Mouse (Mus musculus) forebrain, embryonic 10.5 days (tissue): ENCODE data around the gene Lrp5. TPM values are rescaled to one million over a fixed set of nuclear protein-coding genes. Genes with fewer than 3 reads are reported as not detected.

ENCODE experiments used
- DNase-seq: peaks from one replicate; pipeline ENCODE4 v3.0.0-alpha.2; 2017; ENCODE audit warnings: low spot score; ENCODE audit errors: extremely low spot score
- H3K27ac ChIP-seq: fragments of 300-500 bp; sonication (generic); 2 replicates; pipeline ENCODE4 v1.5.1; 2016; ENCODE audit warnings: mild to moderate bottlenecking
- H3K27me3 ChIP-seq: fragments of 300-500 bp; sonication (generic); 2 replicates; pipeline ENCODE4 v1.6.1; 2016; ENCODE audit warnings: mild to moderate bottlenecking; ENCODE audit not compliant: poor library complexity, severe bottlenecking
- H3K36me3 ChIP-seq: fragments of 300-500 bp; sonication (generic); replicated peaks from 2 replicates; pipeline ENCODE4 v1.6.1; 2016; ENCODE audit warnings: mild to moderate bottlenecking, moderate library complexity
- H3K4me1 ChIP-seq: fragments of 300-500 bp; sonication (generic); 2 replicates; pipeline ENCODE4 v1.6.1; 2016
- H3K4me3 ChIP-seq: fragments of 300-500 bp; sonication (generic); 2 replicates; pipeline ENCODE4 v1.5.1; 2016; ENCODE audit warnings: mild to moderate bottlenecking, moderate library complexity
- H3K9me3 ChIP-seq: fragments of 300-500 bp; sonication (generic); 2 replicates; pipeline ENCODE4 v1.6.1; 2016; ENCODE audit warnings: mild to moderate bottlenecking, moderate library complexity
- WGBS: fragments of 180-500 bp; shearing (Covaris S2); methylation state at CpG from one replicate; pipeline ENCODE4 v1.1.7; 2016; 5-methylcytosine and 5-hydroxymethylcytosine counted together
- polyA plus RNA-seq: library from polyadenylated mRNA; unstranded; fragments of >200 nt; fragmentation: Nextera tagmentation; extraction: Ambion mirVana; gene quantifications from 2 replicates; pipeline ENCODE4 v1.2.1, GENCODE M21; 2016

Gene Lrp5
- polyA plus RNA-seq, result 3.6 and 3.9 TPM in 2 replicates

- no peaks in the 10 kb centered on the region for H3K36me3 ChIP-seq
- H3K27me3 ChIP-seq, result peaks cover 16% of the 10 kb centered on the region
- H3K4me1 ChIP-seq, result peaks cover 46% of the 10 kb centered on the region
- H3K4me3 ChIP-seq, result peak within 1 kb of the TSS; percentile 93
- WGBS, result under 1% methylated on average over 69 of the region's 83 CpGs
- H3K27ac ChIP-seq, result peak within 1 kb of the TSS; percentile 95
- no peaks in the 10 kb centered on the region for H3K9me3 ChIP-seq
- peak; percentile 38 for DNase-seq
Observed at GRCm38 (mm10) chr19:3686215-3686894, at the start of gene Lrp5. TSS of gene Lrp5 (minus strand) at chr19:3686564.

- Histone ChIP-seq H3K36me3 (no peaks in the 10 kb centered on the region), H3K27me3 (no peaks in the 10 kb centered on the region), H3K9me3 (no peaks in the 10 kb centered on the region), H3K4me3 (no peak overlapping the region), H3K27ac (no peak overlapping the region), H3K4me1 (no peaks in the 10 kb centered on the region)
- WGBS, result 88% methylated on average over 3 of the region's 3 CpGs
- no peak for DNase-seq
Observed at GRCm38 (mm10) chr19:3736001-3736400, 49.6 kb upstream of the Lrp5 start.

- DNase-seq, result no peak
- H3K27ac ChIP-seq, result no peak overlapping the region
- H3K4me3 ChIP-seq, result no peak overlapping the region
- no peaks in the 10 kb centered on the region for H3K4me1 ChIP-seq
- no peaks in the 10 kb centered on the region for H3K36me3 ChIP-seq
- no peaks in the 10 kb centered on the region for H3K9me3 ChIP-seq
- H3K27me3 ChIP-seq, result no peaks in the 10 kb centered on the region
- WGBS, result 81% methylated on average over 7 of the region's 7 CpGs
Observed at GRCm38 (mm10) chr19:3730781-3731646, 44.6 kb upstream of the Lrp5 start.

- Histone ChIP-seq H3K36me3 (no peaks in the 10 kb centered on the region), H3K27ac (no peak overlapping the region), H3K4me1 (no peaks in the 10 kb centered on the region), H3K9me3 (peaks cover 2% of the 10 kb centered on the region; the same call in 1 of the 2 replicates), H3K4me3 (no peak overlapping the region), H3K27me3 (no peaks in the 10 kb centered on the region)
- DNase-seq, result no peak
- 73% methylated on average over 2 of the region's 2 CpGs for WGBS
Observed at GRCm38 (mm10) chr19:3728901-3729300, 42.5 kb upstream of the Lrp5 start.

- H3K27me3 ChIP-seq, result no peaks in the 10 kb centered on the region
- H3K4me1 ChIP-seq, result peaks cover 4% of the 10 kb centered on the region
- H3K4me3 ChIP-seq, result no peak overlapping the region
- peaks cover 8% of the 10 kb centered on the region; the same call in 1 of the 2 replicates for H3K9me3 ChIP-seq
- no peak overlapping the region for H3K27ac ChIP-seq
- H3K36me3 ChIP-seq, result no peaks in the 10 kb centered on the region
- DNase-seq, result peak; percentile 63
- 35% methylated on average over 1 of the region's 1 CpGs for WGBS
Observed at GRCm38 (mm10) chr19:3724779-3725178, 38.4 kb upstream of the Lrp5 start.

GRCm38 (mm10) chr19:3723904-3724303, 37.5 kb upstream of the Lrp5 start:
- H3K4me3 ChIP-seq, result no peak overlapping the region
- H3K4me1 ChIP-seq, result peaks cover 12% of the 10 kb centered on the region
- peaks cover 8% of the 10 kb centered on the region; the same call in 1 of the 2 replicates for H3K9me3 ChIP-seq
- H3K27ac ChIP-seq, result no peak overlapping the region
- H3K36me3 ChIP-seq, result peaks cover under 1% of the 10 kb centered on the region; the same call in 1 of the 2 replicates
- WGBS, result 78% methylated on average over 4 of the region's 4 CpGs
- H3K27me3 ChIP-seq, result no peaks in the 10 kb centered on the region
- DNase-seq, result no peak

GRCm38 (mm10) chr19:3723170-3723569, 36.8 kb upstream of the Lrp5 start:
- DNase-seq, result no peak
- Histone ChIP-seq H3K36me3 (peaks cover 7% of the 10 kb centered on the region), H3K4me1 (peaks cover 16% of the 10 kb centered on the region), H3K4me3 (no peak overlapping the region), H3K27me3 (no peaks in the 10 kb centered on the region), H3K27ac (no peak overlapping the region), H3K9me3 (peaks cover 8% of the 10 kb centered on the region; the same call in 1 of the 2 replicates)
- 93% methylated on average over 9 of the region's 9 CpGs for WGBS

- peaks cover 44% of the 10 kb centered on the region for H3K36me3 ChIP-seq
- peak overlapping the region; percentile 53 for H3K4me3 ChIP-seq
- peak; percentile 58 for DNase-seq
- peaks cover 8% of the 10 kb centered on the region; the same call in 1 of the 2 replicates for H3K9me3 ChIP-seq
- H3K4me1 ChIP-seq, result peaks cover 16% of the 10 kb centered on the region
- WGBS, result 3% methylated on average over 27 of the region's 27 CpGs
- no peaks in the 10 kb centered on the region for H3K27me3 ChIP-seq
- H3K27ac ChIP-seq, result peak overlapping the region; percentile 74
Observed at GRCm38 (mm10) chr19:3719362-3719891, 33.1 kb upstream of the Lrp5 start.

GRCm38 (mm10) chr19:3718481-3719361, 32.4 kb upstream of the Lrp5 start:
- 41% methylated on average over 19 of the region's 19 CpGs for WGBS
- Histone ChIP-seq H3K4me3 (peak overlapping the region; percentile 53), H3K9me3 (peaks cover 4% of the 10 kb centered on the region; the same call in 1 of the 2 replicates), H3K27me3 (no peaks in the 10 kb centered on the region), H3K27ac (peak overlapping the region; percentile 74), H3K36me3 (peaks cover 51% of the 10 kb centered on the region), H3K4me1 (peaks cover 16% of the 10 kb centered on the region)
- peak; percentile 70 for DNase-seq

- H3K36me3 ChIP-seq, result peaks cover 76% of the 10 kb centered on the region
- WGBS, result 94% methylated on average over 6 of the region's 6 CpGs
Observed at GRCm38 (mm10) chr19:3714381-3714780, 28.0 kb upstream of the Lrp5 start.

GRCm38 (mm10) chr19:3710436-3710835, 24.1 kb upstream of the Lrp5 start:
- peaks cover 41% of the 10 kb centered on the region for H3K36me3 ChIP-seq
- 91% methylated on average over 2 of the region's 2 CpGs for WGBS
- no peaks in the 10 kb centered on the region for H3K27me3 ChIP-seq
- no peak overlapping the region for H3K4me3 ChIP-seq
- H3K9me3 ChIP-seq, result no peaks in the 10 kb centered on the region
- DNase-seq, result no peak
- H3K4me1 ChIP-seq, result peaks cover 19% of the 10 kb centered on the region
- no peak overlapping the region for H3K27ac ChIP-seq

More at GRCm38 (mm10) chr19:3714381-3714780, 28.0 kb upstream of the Lrp5 start:
- no peak for DNase-seq
- Histone ChIP-seq H3K4me1 (peaks cover 12% of the 10 kb centered on the region), H3K4me3 (no peak overlapping the region), H3K27ac (no peak overlapping the region), H3K27me3 (no peaks in the 10 kb centered on the region), H3K9me3 (no peaks in the 10 kb centered on the region)
